Mouse (Mus musculus): ENCODE results near the gene Sorl1. TPM values are rescaled to one million over a fixed set of nuclear protein-coding genes. Genes with fewer than 3 reads are reported as not detected.

Sorl1 gene
- total RNA-seq, 2 experiments from 2014 or later: 1.4 to 1.7 TPM

- ATAC-seq (replicated peaks; ENCODE audit: low FRiP score, low TSS enrichment, poor library complexity, severe bottlenecking): no peak
These were observed 90.6 kb downstream of the Sorl1 start for GRCm38 (mm10) chr9:42033291-42034115.

GRCm38 (mm10) chr9:42032419-42032818 is 91.7 kb downstream of the Sorl1 start:
- no peak for ATAC-seq (replicated peaks; ENCODE audit: low FRiP score, low TSS enrichment, poor library complexity, severe bottlenecking)

GRCm38 (mm10) chr9:42028807-42029206 is 95.3 kb downstream of the Sorl1 start:
- no peak for ATAC-seq (replicated peaks; ENCODE audit: low FRiP score, low TSS enrichment, poor library complexity, severe bottlenecking)

GRCm38 (mm10) chr9:42024257-42024656 is 99.8 kb downstream of the Sorl1 start:
- no peak for ATAC-seq (replicated peaks; ENCODE audit: low FRiP score, low TSS enrichment, poor library complexity, severe bottlenecking)

- no peak for ATAC-seq (replicated peaks; ENCODE audit: low FRiP score, low TSS enrichment, poor library complexity, severe bottlenecking)
These were observed 100.7 kb downstream of the Sorl1 start for GRCm38 (mm10) chr9:42023383-42023782.

GRCm38 (mm10) chr9:42022318-42022717 is 101.8 kb downstream of the Sorl1 start:
- no peak for ATAC-seq (replicated peaks; ENCODE audit: low FRiP score, low TSS enrichment, poor library complexity, severe bottlenecking)

- no peak for ATAC-seq (replicated peaks; ENCODE audit: low FRiP score, low TSS enrichment, poor library complexity, severe bottlenecking)
These were observed 104.6 kb downstream of the Sorl1 start for GRCm38 (mm10) chr9:42019308-42020031.

- ATAC-seq (replicated peaks; ENCODE audit: low FRiP score, low TSS enrichment, poor library complexity, severe bottlenecking): no peak
These were observed 115.6 kb downstream of the Sorl1 start for GRCm38 (mm10) chr9:42008501-42008900.

- no peak for ATAC-seq (replicated peaks; ENCODE audit: low FRiP score, low TSS enrichment, poor library complexity, severe bottlenecking)
These were observed 119.0 kb downstream of the Sorl1 start for GRCm38 (mm10) chr9:42005101-42005500.

- ATAC-seq (replicated peaks; ENCODE audit: low FRiP score, low TSS enrichment, poor library complexity, severe bottlenecking): no peak
These were observed 120.0 kb downstream of the Sorl1 start for GRCm38 (mm10) chr9:42004140-42004539.

- ATAC-seq (replicated peaks; ENCODE audit: low FRiP score, low TSS enrichment, poor library complexity, severe bottlenecking): no peak
These were observed 124.3 kb downstream of the Sorl1 start for GRCm38 (mm10) chr9:41999498-42000473.

- ATAC-seq (replicated peaks; ENCODE audit: low FRiP score, low TSS enrichment, poor library complexity, severe bottlenecking): no peak
These were observed 128.8 kb downstream of the Sorl1 start for GRCm38 (mm10) chr9:41995278-41995677.

GRCm38 (mm10) chr9:41993821-41994220 is 130.3 kb downstream of the Sorl1 start:
- ATAC-seq (replicated peaks; ENCODE audit: low FRiP score, low TSS enrichment, poor library complexity, severe bottlenecking): no peak

GRCm38 (mm10) chr9:41992841-41993240 is 131.3 kb downstream of the Sorl1 start:
- ATAC-seq (replicated peaks; ENCODE audit: low FRiP score, low TSS enrichment, poor library complexity, severe bottlenecking): no peak

- ATAC-seq (replicated peaks; ENCODE audit: low FRiP score, low TSS enrichment, poor library complexity, severe bottlenecking): no peak
These were observed 138.5 kb downstream of the Sorl1 start for GRCm38 (mm10) chr9:41985636-41986035.

- ATAC-seq (replicated peaks; ENCODE audit: low FRiP score, low TSS enrichment, poor library complexity, severe bottlenecking): no peak
These were observed 139.0 kb downstream of the Sorl1 start for GRCm38 (mm10) chr9:41985052-41985451.

GRCm38 (mm10) chr9:41984306-41984705 is 139.8 kb downstream of the Sorl1 start:
- ATAC-seq (replicated peaks; ENCODE audit: low FRiP score, low TSS enrichment, poor library complexity, severe bottlenecking): no peak

- no peak for ATAC-seq (replicated peaks; ENCODE audit: low FRiP score, low TSS enrichment, poor library complexity, severe bottlenecking)
These were observed 140.8 kb downstream of the Sorl1 start for GRCm38 (mm10) chr9:41983286-41983685.

GRCm38 (mm10) chr9:41982760-41983159 is 141.3 kb downstream of the Sorl1 start:
- no peak for ATAC-seq (replicated peaks; ENCODE audit: low FRiP score, low TSS enrichment, poor library complexity, severe bottlenecking)

GRCm38 (mm10) chr9:41982023-41982422 is 142.1 kb downstream of the Sorl1 start:
- ATAC-seq (replicated peaks; ENCODE audit: low FRiP score, low TSS enrichment, poor library complexity, severe bottlenecking): no peak

Data from megakaryocyte-erythroid progenitor cell, adult 5-6 weeks (primary cell).